Mouse (Mus musculus) right cerebral cortex, postnatal 25 days (tissue): Measurements from ENCODE around the gene 4933427I04Rik.

Source experiments
- DNase-seq: peaks from one replicate; pipeline ENCODE4 v3.0.0; 2022

4933427I04Rik gene

DNA sequence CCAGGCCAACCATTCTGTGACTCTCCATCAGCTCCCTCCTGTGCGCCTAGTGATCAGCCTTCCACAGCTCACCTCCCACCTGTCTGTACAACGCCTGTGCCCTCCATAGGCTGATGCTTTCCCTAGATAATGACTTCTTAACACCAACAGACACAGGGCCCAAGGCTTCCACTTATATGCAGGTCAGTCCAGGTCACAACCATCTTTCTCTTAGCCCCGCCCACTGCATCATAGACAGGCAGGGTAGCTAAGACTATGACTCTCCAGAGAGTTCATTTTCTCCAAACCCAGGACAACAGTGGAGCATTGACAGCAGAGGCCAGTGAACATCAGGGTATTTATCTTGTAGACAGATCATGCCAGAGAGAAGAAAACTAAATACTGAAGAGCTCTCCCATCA is at the start of gene 4933427I04Rik:
Gene 4933427I04Rik (plus strand): TSS at position 301 of the 400 bp plus-strand sequence.
- DNase-seq: no peak

DNA sequence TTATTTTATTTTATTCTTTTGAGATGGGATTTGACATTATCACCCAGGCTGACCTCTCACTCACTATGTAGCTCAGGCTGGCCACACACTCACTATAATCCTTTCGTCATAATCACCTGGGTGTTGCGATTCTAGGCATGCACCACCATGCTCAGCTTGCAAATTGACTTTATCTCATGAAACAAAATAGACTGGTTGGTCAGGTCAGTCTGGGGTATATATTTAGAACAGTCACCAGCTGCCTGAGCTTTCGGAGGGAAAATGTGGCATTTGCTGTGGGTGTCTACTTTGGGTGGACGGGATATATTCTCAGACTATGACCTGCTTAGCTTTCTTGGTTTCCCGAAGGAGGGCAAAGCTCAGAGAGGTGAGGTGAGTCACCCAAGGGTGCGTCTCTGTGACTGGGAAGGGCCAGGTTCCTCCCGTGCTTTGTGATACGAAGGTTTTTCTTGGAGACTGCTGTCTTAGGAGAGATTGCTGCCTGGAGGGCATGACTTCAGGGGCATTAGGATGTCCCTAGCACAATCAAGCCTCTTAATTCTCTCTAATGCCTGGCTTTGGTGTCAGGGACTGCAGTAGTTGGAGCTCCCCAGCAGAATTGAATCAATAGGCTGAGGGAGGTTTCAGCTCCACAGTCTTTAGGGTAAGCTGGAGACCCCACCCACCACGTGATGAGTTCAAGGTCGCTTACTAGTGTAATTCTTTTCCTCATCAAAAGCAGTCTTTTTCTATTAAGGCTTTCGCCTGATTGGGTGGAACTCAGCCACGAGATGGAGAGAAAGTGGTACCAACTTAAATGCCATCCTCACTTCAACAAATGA is 48.8 kb upstream of the 4933427I04Rik start:
- DNase-seq: no peak

DNA sequence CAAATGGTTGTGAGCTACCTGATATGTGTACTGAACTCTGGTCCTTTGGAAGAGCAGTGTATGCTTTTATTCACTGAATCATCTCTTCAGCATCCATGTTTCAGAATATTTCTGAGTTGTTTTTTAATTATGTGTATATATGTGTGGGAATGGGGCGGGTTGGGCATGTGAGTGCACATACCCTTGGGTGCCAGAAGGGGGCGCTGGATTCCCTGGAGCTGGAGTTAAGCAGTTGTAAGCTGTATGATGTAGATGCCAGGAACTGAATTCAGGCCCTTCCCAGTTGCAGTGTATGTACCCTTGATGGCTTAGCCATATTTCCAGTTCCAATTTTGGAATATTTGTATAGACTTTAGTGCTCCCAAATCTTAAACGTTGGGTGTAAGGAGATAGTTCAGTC is 47.0 kb upstream of the 4933427I04Rik start:
- DNase-seq: no peak

DNA sequence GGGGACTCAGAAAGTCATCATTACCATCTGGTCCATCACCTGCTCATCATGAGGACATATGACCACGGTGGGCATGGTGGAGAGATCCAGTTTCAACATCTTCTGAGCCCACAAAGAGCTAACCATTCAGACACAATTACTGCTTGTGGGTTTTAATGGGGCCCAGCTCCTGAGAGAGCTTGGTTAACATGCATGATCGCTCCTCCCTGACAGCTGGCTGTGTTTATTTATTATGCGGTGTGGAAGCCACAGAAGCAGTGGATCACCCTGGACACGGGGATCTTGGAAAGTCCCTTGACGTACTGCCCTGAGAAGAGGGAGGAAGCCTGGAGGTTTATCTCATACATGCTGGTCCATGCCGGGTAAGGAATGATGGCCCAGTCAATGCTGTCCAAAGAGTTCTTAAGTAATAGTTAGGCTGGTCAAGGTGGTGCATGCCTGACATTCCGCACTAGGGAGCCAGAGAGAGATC is 45.4 kb upstream of the 4933427I04Rik start:
- DNase-seq: no peak

DNA sequence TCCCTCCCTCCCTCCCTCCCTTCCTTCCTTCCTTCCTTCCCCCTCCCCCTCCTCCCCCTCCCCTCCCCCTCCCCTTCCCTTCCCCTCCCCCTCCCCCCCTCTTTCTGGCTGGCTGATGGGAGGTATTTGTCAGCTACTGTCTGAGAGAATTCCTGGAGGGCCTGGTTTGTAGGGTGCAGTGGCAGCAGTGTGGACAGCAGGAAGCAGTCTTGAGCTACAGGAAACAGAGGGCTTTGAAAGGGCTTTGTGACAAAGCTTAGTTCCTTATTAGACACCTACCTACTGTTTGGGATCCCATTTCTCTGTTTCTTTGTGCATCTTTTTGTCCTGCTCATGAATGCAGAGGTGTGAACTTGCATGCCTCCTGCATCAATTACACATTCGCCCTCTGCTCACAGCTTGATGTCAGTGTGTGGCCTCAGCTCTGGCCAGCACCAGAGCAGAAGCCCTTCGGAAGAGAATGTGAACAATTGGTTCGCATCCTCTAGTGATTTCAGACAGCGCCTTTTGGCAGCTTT is 40.3 kb upstream of the 4933427I04Rik start:
- DNase-seq: no peak

DNA sequence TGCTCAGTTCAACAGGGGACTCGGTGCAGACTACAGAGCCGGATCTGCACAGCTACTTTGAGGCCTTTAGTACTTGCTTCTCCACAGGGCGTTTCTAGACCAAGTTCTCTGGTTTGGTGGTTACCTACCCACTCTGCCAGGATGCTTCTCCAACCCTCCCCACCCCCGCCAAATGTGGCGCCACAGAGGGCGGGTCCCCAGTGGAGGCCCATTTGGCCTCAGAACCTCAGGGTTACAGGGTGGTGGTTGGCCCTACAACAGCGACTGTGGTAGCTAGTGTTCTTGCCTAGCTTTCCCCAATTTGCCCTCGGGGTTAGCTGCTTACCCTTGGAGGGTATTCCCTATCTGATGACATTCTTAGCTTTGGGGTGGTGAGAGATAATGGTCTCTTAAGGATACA is 17.4 kb upstream of the 4933427I04Rik start:
- no peak for DNase-seq

DNA sequence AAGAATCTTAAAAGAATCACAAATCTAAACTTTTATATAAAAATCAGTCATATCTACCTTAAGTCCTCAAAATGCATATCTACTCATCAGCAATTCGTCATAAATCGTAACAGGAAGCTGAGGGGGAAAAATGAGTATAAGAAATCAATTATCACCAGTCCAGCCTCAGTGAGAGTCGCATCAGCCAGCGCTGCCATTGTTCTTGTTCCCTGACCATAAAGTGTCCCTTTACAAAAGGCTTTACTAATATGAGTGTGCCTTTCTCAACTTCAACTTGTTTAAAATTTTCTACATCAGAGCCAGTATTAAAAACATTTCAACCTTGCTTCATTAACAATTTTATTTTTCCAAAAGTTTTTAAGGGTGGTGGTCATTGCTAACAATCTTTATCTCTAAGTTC is 2.6 kb upstream of the 4933427I04Rik start:
- DNase-seq: no peak

DNA sequence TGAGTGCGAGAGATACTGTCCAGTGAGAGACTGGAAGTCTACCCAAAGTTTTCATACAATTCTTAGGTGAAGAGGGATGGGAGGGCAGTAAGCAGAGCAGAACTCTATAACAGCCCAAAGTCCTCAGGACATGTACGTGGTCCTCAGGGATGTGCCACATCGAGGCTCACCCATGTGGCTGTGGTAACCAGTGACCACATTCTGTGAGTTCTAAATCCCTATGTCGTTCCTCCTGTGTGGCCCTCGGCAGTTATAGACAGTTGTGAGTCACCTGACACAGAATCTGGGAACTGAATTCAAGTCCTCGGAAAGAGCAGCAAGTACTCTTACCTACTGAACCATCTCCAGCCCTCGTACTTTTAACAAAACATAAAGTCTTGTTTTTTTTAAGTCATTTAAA is 1.4 kb upstream of the 4933427I04Rik start:
- DNase-seq: no peak

DNA sequence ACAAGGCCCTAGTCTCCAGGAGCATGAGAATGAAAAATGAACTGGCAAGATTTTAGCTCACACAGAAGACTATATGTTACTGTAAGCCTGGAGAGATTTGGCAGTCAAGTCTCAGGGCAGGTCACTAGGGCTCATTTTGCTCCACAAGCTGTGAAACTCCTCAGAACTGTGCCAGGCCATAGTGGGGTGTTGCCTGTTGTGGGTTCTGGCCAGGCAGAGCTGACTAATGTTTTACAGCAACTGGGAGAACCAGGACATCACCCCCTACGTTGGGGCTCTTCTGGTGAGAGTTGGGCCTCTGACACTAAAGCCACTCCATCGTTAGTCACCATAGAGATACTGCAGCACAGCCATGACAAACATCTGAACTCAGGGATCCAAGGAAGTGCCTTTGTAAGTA is 324 bp downstream of the 4933427I04Rik start:
- no peak for DNase-seq

DNA sequence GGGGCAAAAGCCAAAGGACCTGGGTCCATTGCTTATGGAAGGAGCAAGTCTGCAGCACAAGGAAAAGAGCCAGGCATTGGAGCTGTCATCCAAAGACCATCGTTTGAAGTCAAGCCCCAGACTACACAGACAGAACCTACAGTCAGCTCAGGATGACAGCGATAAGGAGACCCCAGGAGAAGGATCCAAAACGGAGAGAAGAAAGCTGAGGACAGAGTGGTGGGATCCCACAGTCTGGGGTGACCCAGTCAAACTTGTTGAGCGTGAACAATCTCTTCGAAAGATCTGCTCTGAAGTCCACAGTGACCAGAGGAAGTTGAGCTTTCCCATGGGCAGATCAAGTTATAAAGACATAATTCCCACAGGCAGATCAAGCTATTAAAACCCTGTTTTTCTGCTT is 1.1 kb downstream of the 4933427I04Rik start:
- no peak for DNase-seq

DNA sequence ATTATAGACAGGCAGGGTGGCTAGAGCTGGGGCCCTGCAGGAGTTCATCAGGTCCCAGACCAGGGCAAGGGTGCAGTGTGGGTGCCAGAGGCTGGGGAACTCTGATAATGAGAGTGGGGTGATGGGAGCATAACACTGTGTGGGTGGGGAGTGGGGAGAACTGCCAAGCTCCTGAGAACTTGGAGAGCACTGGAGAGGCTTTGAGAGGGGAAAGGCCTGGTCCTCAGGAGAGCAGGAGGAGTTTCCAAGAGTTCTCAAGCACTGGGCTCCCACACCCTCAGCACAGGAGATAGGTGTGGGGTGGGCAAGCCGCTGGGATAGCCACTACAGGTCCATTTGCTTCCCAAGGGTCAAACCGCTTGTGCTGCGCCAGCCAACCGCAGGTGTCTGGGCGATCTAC is 34.2 kb downstream of the 4933427I04Rik start:
- no peak for DNase-seq

DNA sequence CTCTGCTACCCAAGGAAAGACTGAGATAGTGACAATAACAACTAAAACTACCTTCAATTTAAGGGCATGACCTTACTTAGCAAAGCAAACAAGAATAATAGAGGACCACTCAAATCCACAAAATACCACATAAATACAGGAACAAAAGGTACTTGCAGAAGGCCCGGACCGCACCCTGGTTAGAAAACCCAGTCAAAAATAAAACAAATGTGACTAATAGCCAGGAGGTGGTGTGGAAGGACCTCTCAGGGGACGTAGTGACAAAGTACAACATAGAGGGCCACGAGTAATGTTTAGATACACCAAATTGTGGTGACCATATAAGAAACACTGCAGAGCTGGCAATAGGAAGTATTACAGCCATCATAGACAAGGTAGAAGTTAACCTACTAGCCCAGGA is 34.8 kb downstream of the 4933427I04Rik start:
- no peak for DNase-seq

DNA sequence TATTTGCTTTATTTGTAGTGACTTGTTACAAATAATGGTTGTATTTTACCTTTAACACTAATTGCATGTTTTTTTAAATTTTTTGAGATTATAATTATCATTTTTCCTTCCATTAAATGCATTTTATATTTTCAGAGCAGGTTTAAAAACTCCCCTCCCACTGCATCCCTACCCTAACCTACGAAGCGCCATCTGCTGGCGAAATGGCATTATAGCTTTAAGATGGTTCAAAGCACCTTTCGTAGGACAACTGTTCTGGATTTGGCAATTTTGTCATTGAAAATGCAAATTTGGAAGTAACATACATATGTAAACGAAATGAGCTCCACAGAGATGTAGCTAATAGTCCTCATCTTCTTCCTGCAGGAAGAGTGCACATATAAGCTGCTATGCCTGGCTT is 39.2 kb downstream of the 4933427I04Rik start:
- DNase-seq: no peak

DNA sequence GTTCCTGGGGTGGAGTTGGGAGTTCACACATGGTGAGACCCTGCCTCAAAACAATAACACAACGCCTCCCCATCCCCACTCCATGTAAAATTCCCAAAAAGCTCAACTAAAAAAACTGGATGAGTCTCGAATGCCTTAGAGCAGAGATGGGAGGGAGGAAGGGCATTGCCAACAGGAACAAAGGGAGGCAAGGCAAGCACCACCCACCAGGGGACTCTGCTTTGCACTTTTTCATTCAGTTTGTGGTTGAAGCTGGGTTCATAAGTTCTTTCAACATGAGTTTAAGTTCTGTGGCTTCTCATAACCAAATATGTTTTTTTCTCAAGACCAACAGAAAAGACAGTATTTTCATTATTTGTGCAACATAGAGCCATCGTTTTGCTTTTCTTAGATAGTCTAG is 44.0 kb downstream of the 4933427I04Rik start:
- DNase-seq: no peak

DNA sequence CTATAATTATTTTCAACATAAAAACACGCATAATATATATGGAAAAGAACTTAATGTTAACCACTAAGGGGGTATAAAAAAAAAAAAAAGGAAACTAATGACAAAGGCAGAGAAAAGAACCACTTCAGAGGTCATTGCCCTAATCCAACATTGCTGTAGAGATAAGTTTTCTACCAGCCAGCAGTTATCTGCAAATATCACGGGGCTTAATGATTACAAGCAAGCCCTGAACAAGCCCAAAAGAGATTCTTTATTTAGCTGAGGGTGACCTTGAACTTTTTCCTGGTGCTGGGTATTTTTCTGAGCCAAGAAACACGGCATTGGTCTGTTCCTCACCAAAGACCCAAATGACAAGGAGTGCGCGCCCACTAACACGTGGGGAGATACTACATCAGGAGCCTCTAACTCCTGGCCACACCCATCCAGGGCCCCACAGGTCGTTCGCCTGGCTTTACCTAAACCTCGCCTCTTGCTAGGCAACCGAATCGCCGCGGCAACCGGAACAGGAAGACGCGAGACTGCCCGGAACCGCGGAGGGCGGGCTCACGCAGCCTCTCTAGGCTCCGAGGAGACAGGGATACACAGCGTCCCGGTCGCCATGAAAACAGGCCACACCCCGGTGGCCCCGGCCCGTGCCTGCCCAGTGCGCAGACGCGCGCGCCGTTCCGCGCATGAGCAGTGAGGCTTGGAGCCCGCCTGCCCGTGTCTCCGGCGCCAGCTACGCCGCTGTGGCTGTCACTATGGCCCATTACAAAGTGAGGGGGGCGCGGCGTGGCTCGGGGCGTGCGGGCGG is 45.0 kb downstream of the 4933427I04Rik start, which contains the start of gene Mycbp:
Gene Mycbp (plus strand): TSS at position 500 of the 793 bp plus-strand sequence.
- DNase-seq: peak; percentile 100

DNA sequence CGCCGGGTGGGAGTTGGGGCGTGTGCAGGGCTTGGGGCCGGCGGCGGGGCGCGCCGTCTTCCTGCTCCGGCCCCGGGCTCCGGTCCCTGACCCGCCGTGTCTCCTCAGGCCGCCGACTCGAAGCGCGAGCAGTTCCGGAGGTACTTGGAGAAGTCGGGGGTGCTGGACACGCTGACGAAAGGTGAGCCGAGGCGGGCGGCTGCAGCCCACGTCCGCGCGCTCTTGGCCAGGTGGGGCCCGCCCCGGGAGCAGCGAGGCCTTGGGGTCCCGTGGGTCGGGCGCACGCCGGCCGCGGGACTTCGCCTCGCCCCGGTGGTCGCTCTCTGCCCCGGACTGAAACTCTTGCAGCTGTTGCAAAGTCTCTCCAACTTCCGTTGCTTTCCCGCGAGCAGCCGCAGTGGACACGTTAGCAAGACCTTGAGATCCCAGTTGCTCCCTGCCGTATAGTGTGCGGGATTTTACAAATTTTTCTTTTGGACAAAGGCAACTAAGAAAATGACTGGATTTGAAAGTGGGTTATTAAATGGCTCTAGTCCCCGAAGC is 45.7 kb downstream of the 4933427I04Rik start:
- no peak for DNase-seq

DNA sequence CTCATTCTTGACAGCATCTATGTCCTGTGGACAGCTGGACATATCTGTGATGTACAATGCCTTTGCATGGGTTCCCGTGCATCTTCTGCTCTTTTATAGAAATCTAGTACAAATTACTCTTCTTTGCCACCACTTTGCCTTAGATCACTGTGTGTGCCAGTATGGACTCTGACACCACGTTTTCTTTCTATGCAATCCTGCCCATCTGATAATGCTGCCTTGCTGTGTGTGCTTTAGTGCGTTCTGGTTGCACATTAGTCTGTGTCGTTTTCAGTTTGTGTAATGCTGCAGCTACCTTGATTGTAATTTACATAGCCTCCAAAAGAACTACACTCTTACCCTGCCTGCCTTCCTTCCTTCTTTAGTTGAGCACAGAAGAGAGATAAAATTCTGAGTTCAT is 52.0 kb downstream of the 4933427I04Rik start:
- DNase-seq: no peak

DNA sequence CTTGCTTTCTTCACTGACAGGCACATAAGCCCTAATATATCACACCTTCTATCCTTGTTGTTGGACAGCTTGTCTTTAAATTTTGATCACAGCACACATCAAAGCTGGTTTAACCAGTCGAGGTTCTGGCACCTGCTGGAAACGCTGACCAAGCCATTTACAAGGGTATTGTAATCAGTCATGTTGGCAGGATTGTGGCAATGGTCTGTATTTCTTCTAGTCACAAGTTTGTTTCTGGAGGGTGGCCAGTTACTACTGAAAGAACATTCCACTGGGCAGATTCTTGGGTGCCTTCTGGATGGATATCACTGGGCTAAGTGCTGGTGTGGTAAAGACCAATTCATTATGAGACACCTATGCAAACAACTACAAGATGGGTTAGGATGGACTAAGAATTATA is 53.0 kb downstream of the 4933427I04Rik start:
- DNase-seq: no peak
